Mouse (Mus musculus): ENCODE results near the gene Elp1. TPM values are rescaled to one million over a fixed set of nuclear protein-coding genes. Genes with fewer than 3 reads are reported as not detected.
A peak's percentile ranks its signal among the peaks of the same experiment; 100 is the strongest.

The Elp1 gene
- 9.7 and 10.2 TPM in 2 replicates for polyA plus RNA-seq (2015; fragmentation: Nextera tagmentation; extraction: Ambion mirVana)

GRCm38 (mm10) chr4:56801907-56802668 lies at the start of gene Elp1, which contains the start of gene Fam206a:
Gene Elp1, minus strand, starts transcription at chr4:56802331.
Gene Fam206a, plus strand, starts transcription at chr4:56802345.
- Histone ChIP-seq H3K27me3 (replicated peaks; ENCODE audit: control insufficient read depth, insufficient read depth, low read length) (no peaks in the 10 kb centered on the region), H3K9me3 (ENCODE audit: control insufficient read depth) (no peaks in the 10 kb centered on the region), H3K4me2 (replicated peaks; ENCODE audit: low read depth) (peak within 1 kb of the TSS; percentile 90), H3K4me3 (ENCODE audit: low read depth, low read length) (peak within 1 kb of the TSS; percentile 99), H3K4me1 (replicated peaks; ENCODE audit: control insufficient read depth, insufficient read depth, low read length) (0 out of 2 replicates have a peak, but pooled peaks cover 4% of the 10 kb centered on the region), H3K9ac (ENCODE audit: low read depth, low read length) (peak within 1 kb of the TSS; percentile 88), H3K36me3 (ENCODE audit: control insufficient read depth, insufficient read depth) (peaks cover 40% of the 10 kb centered on the region), H3K27ac (ENCODE audit: low read depth, low read length) (peak within 1 kb of the TSS; percentile 71)
- no peak for TF ChIP-seq CTCF (IDR thresholded peaks at IDR 0.05; ENCODE audit: low read depth)
- ATAC-seq = peak; percentile 97
- WGBS = under 1% methylated on average over 72 of the region's 72 CpGs

- Histone ChIP-seq H3K9ac (ENCODE audit: low read depth, low read length) (no peak overlapping the region), H3K4me3 (ENCODE audit: low read depth, low read length) (no peak overlapping the region), H3K4me1 (replicated peaks; ENCODE audit: control insufficient read depth, insufficient read depth, low read length) (no peaks in the 10 kb centered on the region), H3K4me2 (replicated peaks; ENCODE audit: low read depth) (no peak overlapping the region), H3K36me3 (ENCODE audit: control insufficient read depth, insufficient read depth) (no peaks in the 10 kb centered on the region), H3K9me3 (ENCODE audit: control insufficient read depth) (no peaks in the 10 kb centered on the region), H3K27ac (ENCODE audit: low read depth, low read length) (no peak overlapping the region), H3K27me3 (replicated peaks; ENCODE audit: control insufficient read depth, insufficient read depth, low read length) (no peaks in the 10 kb centered on the region)
- peak; percentile 40 for TF ChIP-seq CTCF (IDR thresholded peaks at IDR 0.05; ENCODE audit: low read depth)
- WGBS = 38% methylated on average over 6 of the region's 6 CpGs
- no peak for ATAC-seq
Observed at GRCm38 (mm10) chr4:56850724-56851123, 48.6 kb upstream of the Elp1 start.

- no peaks in the 10 kb centered on the region for H3K27me3 ChIP-seq (replicated peaks; ENCODE audit: control insufficient read depth, insufficient read depth, low read length)
- H3K36me3 ChIP-seq (ENCODE audit: control insufficient read depth, insufficient read depth) = peaks cover 5% of the 10 kb centered on the region; the same call in 1 of the 2 replicates
- no peaks in the 10 kb centered on the region for H3K4me1 ChIP-seq (replicated peaks; ENCODE audit: control insufficient read depth, insufficient read depth, low read length)
- H3K9me3 ChIP-seq (ENCODE audit: control insufficient read depth) = no peaks in the 10 kb centered on the region
- WGBS = 89% methylated on average over 6 of the region's 6 CpGs
- H3K4me3 ChIP-seq (ENCODE audit: low read depth, low read length) = no peak overlapping the region
- H3K4me2 ChIP-seq (replicated peaks; ENCODE audit: low read depth) = no peak overlapping the region
- H3K9ac ChIP-seq (ENCODE audit: low read depth, low read length) = no peak overlapping the region
- ATAC-seq = no peak
- no peak overlapping the region for H3K27ac ChIP-seq (ENCODE audit: low read depth, low read length)
- no peak for TF ChIP-seq CTCF (IDR thresholded peaks at IDR 0.05; ENCODE audit: low read depth)
Observed at GRCm38 (mm10) chr4:56848044-56848443, 45.9 kb upstream of the Elp1 start.

GRCm38 (mm10) chr4:56847400-56847799 lies 45.3 kb upstream of the Elp1 start:
- no peak overlapping the region for H3K4me2 ChIP-seq (replicated peaks; ENCODE audit: low read depth)
- no peak for TF ChIP-seq CTCF (IDR thresholded peaks at IDR 0.05; ENCODE audit: low read depth)
- WGBS = 94% methylated on average over 3 of the region's 3 CpGs
- H3K4me3 ChIP-seq (ENCODE audit: low read depth, low read length) = no peak overlapping the region
- ATAC-seq = no peak
- no peaks in the 10 kb centered on the region for H3K4me1 ChIP-seq (replicated peaks; ENCODE audit: control insufficient read depth, insufficient read depth, low read length)
- no peak overlapping the region for H3K9ac ChIP-seq (ENCODE audit: low read depth, low read length)
- H3K36me3 ChIP-seq (ENCODE audit: control insufficient read depth, insufficient read depth) = peaks cover 5% of the 10 kb centered on the region; the same call in 1 of the 2 replicates
- no peak overlapping the region for H3K27ac ChIP-seq (ENCODE audit: low read depth, low read length)
- H3K9me3 ChIP-seq (ENCODE audit: control insufficient read depth) = no peaks in the 10 kb centered on the region
- H3K27me3 ChIP-seq (replicated peaks; ENCODE audit: control insufficient read depth, insufficient read depth, low read length) = no peaks in the 10 kb centered on the region

GRCm38 (mm10) chr4:56845896-56846533 lies 43.9 kb upstream of the Elp1 start:
- H3K36me3 ChIP-seq (ENCODE audit: control insufficient read depth, insufficient read depth) = peaks cover 5% of the 10 kb centered on the region; the same call in 1 of the 2 replicates
- WGBS = 41% methylated on average over 12 of the region's 12 CpGs
- H3K4me3 ChIP-seq (ENCODE audit: low read depth, low read length) = no peak overlapping the region
- TF ChIP-seq CTCF (IDR thresholded peaks at IDR 0.05; ENCODE audit: low read depth) = no peak
- H3K4me1 ChIP-seq (replicated peaks; ENCODE audit: control insufficient read depth, insufficient read depth, low read length) = no peaks in the 10 kb centered on the region
- peak; percentile 66 for ATAC-seq
- no peak overlapping the region; the same call in 1 of the 2 replicates for H3K27ac ChIP-seq (ENCODE audit: low read depth, low read length)
- H3K4me2 ChIP-seq (replicated peaks; ENCODE audit: low read depth) = peak overlapping the region; percentile 30
- no peaks in the 10 kb centered on the region for H3K27me3 ChIP-seq (replicated peaks; ENCODE audit: control insufficient read depth, insufficient read depth, low read length)
- no peaks in the 10 kb centered on the region for H3K9me3 ChIP-seq (ENCODE audit: control insufficient read depth)
- no peak overlapping the region for H3K9ac ChIP-seq (ENCODE audit: low read depth, low read length)

GRCm38 (mm10) chr4:56844911-56845310 lies 42.8 kb upstream of the Elp1 start:
- no peak overlapping the region for H3K4me2 ChIP-seq (replicated peaks; ENCODE audit: low read depth)
- H3K4me1 ChIP-seq (replicated peaks; ENCODE audit: control insufficient read depth, insufficient read depth, low read length) = no peaks in the 10 kb centered on the region
- 0 out of 2 replicates have a peak, but pooled peaks have one; percentile 15 for TF ChIP-seq CTCF (IDR thresholded peaks at IDR 0.05; ENCODE audit: low read depth)
- no peak overlapping the region for H3K9ac ChIP-seq (ENCODE audit: low read depth, low read length)
- no peak overlapping the region for H3K4me3 ChIP-seq (ENCODE audit: low read depth, low read length)
- peaks cover 5% of the 10 kb centered on the region; the same call in 1 of the 2 replicates for H3K36me3 ChIP-seq (ENCODE audit: control insufficient read depth, insufficient read depth)
- 92% methylated on average over 4 of the region's 4 CpGs for WGBS
- H3K9me3 ChIP-seq (ENCODE audit: control insufficient read depth) = no peaks in the 10 kb centered on the region
- H3K27me3 ChIP-seq (replicated peaks; ENCODE audit: control insufficient read depth, insufficient read depth, low read length) = no peaks in the 10 kb centered on the region
- no peak overlapping the region for H3K27ac ChIP-seq (ENCODE audit: low read depth, low read length)
- no peak for ATAC-seq
